Mouse (Mus musculus): ENCODE results near the gene Kcnj11. TPM values are rescaled to one million over a fixed set of nuclear protein-coding genes. Genes with fewer than 3 reads are reported as not detected.

The Kcnj11 gene
- total and polyA plus RNA-seq, 2 experiments from 2014 or later: 2.6 to 13.1 TPM

DNA sequence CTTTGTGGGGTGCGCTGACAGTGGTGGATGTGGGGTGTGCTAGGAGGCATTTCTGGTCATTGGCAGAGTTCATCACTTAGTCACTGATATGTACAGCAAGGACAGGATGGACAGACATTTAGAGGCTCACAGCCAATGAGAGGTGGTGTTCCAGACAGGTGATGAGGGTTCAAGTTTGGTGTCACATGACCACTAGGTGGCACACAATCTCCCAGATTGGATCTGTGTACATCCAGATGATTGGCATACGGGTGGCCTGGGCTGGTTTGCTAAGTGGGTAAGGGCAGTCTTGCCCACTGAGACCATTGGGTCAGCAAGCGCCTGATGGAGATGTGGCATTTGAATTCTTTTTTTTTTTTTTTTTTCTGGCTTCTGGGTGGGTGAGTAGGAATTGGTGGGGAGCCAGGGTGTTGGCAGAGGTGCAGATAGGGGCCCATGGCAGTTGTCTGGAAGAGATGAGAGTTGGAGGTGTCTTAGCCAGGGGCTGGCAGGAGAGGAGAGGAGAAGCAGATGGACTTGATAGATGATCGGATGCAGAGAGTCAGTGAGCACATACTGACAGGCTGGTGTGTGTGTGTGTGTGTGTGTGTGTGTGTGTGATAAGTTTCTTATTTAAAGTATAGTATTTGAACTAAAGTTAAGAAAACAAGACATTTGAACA lies 48.3 kb downstream of the Kcnj11 start:
- no peaks in the 10 kb centered on the region for H3K9me3 ChIP-seq (ENCODE audit: low read length)
- peak; percentile 41 for DNase-seq
- 69% methylated on average over 4 of the region's 4 CpGs for WGBS
- peaks cover 71% of the 10 kb centered on the region for H3K36me3 ChIP-seq (ENCODE audit: insufficient read depth)
- TF ChIP-seq CTCF (IDR thresholded peaks at IDR 0.05; ENCODE audit: low read depth): peak; percentile 49
- peak; percentile 65 for ATAC-seq
- no peaks in the 10 kb centered on the region for H3K27me3 ChIP-seq (ENCODE audit: insufficient read depth, low read length)
- no peak overlapping the region for H3K4me2 ChIP-seq (ENCODE audit: low read depth)
- H3K9ac ChIP-seq: no peak overlapping the region
- H3K27ac ChIP-seq (ENCODE audit: low read depth, low read length): no peak overlapping the region
- no peak overlapping the region for H3K4me3 ChIP-seq (ENCODE audit: low read depth, low read length)
- H3K4me1 ChIP-seq (ENCODE audit: insufficient read depth): no peaks in the 10 kb centered on the region

DNA sequence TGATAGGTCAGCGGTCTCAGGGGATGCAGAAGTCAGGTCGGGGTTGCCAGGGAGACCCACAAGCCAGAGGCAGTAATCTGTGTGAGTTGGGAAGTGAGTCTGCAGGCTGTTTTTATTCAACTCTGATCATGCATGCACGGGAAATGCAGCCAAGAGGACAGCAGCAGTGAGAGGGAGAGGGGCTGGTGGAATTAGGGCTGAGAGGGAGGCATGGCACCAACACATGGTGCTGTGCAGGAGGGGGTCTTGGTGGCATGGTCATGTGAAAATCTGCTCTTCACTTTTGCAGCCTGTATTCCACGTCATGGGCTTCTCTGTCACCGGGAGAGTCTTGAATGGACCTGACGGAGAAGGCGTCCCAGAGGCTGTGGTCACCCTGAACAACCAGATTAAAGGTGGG lies 50.6 kb downstream of the Kcnj11 start:
- Histone ChIP-seq H3K27ac (ENCODE audit: low read depth, low read length) (no peak overlapping the region), H3K9me3 (ENCODE audit: low read length) (no peaks in the 10 kb centered on the region), H3K36me3 (ENCODE audit: insufficient read depth) (peaks cover 70% of the 10 kb centered on the region), H3K4me1 (ENCODE audit: insufficient read depth) (no peaks in the 10 kb centered on the region), H3K27me3 (ENCODE audit: insufficient read depth, low read length) (no peaks in the 10 kb centered on the region), H3K4me3 (ENCODE audit: low read depth, low read length) (no peak overlapping the region), H3K4me2 (ENCODE audit: low read depth) (no peak overlapping the region), H3K9ac (no peak overlapping the region)
- WGBS: 76% methylated on average over 7 of the region's 7 CpGs
- DNase-seq (no peak), ATAC-seq (no peak)
- no peak for TF ChIP-seq CTCF (IDR thresholded peaks at IDR 0.05; ENCODE audit: low read depth)

DNA sequence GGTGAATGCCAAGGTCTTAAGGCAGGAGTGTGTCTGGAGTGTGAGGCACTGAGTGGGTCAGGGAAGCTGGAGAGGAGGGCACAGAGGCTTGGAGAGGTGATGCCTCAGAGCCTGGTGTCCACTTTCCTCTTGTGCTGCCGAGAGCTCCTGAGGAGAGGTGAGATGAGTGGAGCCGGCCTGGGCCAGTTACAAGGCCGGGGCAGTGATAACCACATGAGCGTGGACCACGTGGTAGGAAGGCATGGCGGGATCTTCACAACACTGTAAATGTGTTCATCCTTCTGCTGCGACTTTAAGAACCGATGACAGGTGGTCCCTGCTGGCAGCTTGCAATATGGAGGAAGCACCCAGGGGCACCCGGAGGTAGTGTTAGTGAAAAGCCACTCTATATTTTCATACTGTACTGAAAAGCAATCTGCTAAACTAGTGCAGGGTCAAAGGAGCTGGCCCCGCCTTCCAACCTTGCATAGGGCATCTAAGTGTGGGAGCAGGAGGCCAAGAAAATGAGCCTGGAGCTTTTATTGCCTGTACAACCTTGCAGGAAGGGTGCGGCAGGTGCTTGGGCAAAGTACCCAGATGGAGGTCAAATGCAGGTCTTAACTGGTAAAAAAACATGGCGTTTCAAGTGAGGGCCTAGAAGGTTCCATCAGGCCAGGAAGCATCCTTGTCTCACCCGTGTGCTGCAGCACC lies 52.5 kb downstream of the Kcnj11 start:
- Histone ChIP-seq H3K9me3 (ENCODE audit: low read length) (no peaks in the 10 kb centered on the region), H3K27me3 (ENCODE audit: insufficient read depth, low read length) (no peaks in the 10 kb centered on the region), H3K9ac (no peak overlapping the region), H3K4me1 (ENCODE audit: insufficient read depth) (no peaks in the 10 kb centered on the region), H3K36me3 (ENCODE audit: insufficient read depth) (peaks cover 65% of the 10 kb centered on the region), H3K27ac (ENCODE audit: low read depth, low read length) (no peak overlapping the region), H3K4me2 (ENCODE audit: low read depth) (no peak overlapping the region), H3K4me3 (ENCODE audit: low read depth, low read length) (no peak overlapping the region)
- no peak for TF ChIP-seq CTCF (IDR thresholded peaks at IDR 0.05; ENCODE audit: low read depth)
- 85% methylated on average over 13 of the region's 13 CpGs for WGBS
- ATAC-seq: no peak
- DNase-seq: no peak

DNA sequence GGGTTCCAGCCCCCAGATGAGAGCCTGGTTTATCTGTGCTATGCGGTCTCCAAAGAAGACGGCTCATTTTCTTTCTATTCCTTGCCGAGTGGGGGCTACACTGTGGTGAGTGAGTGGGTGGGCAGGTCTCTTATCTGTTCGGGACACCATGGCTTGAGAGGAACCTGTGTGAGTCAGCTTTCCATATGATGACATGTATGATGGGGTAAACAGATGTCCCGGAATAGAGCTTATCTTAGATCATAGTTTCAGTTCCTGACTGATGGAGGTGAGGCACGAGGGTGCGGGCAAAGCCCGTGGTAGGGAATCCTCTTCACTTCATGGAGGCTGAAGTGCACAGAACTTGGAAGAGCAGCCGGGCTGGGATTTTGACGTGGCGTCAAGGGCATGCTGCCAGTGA lies 54.7 kb downstream of the Kcnj11 start:
- Histone ChIP-seq H3K27ac (ENCODE audit: low read depth, low read length) (no peak overlapping the region), H3K36me3 (ENCODE audit: insufficient read depth) (peaks cover 76% of the 10 kb centered on the region), H3K27me3 (ENCODE audit: insufficient read depth, low read length) (no peaks in the 10 kb centered on the region), H3K9me3 (ENCODE audit: low read length) (no peaks in the 10 kb centered on the region), H3K4me1 (ENCODE audit: insufficient read depth) (no peaks in the 10 kb centered on the region), H3K4me3 (ENCODE audit: low read depth, low read length) (no peak overlapping the region), H3K9ac (no peak overlapping the region), H3K4me2 (ENCODE audit: low read depth) (no peak overlapping the region)
- no peak for TF ChIP-seq CTCF (IDR thresholded peaks at IDR 0.05; ENCODE audit: low read depth)
- WGBS: 95% methylated on average over 11 of the region's 11 CpGs
- DNase-seq (no peak), ATAC-seq (no peak)

DNA sequence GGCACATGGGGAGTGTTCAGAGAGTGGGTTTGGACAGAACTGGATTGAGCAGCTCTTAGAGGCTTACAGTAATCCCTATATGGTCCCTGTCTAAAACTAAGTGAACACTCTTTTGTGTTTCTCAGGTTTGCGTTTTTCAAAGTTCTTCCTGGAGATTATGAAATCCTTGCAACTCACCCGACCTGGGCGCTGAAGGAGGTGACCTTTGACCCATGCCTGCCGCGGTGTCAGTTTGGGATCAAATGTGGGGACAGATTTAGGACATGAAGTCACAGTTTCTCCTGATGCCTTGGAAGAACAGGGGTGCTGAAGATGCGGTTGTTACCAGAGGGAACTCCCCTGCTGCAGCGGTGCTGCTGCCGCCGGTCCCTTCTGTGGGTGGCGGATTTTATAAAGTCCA lies 56.5 kb downstream of the Kcnj11 start:
- H3K9me3 ChIP-seq (ENCODE audit: low read length): no peaks in the 10 kb centered on the region
- no peak for TF ChIP-seq CTCF (IDR thresholded peaks at IDR 0.05; ENCODE audit: low read depth)
- 92% methylated on average over 10 of the region's 10 CpGs for whole genome bisulfite sequencing
- H3K4me2 ChIP-seq (ENCODE audit: low read depth): no peak overlapping the region
- H3K9ac ChIP-seq: no peak overlapping the region
- no peak for ATAC-seq
- no peak for DNase-seq
- no peaks in the 10 kb centered on the region for H3K4me1 ChIP-seq (ENCODE audit: insufficient read depth)
- H3K36me3 ChIP-seq (ENCODE audit: insufficient read depth): peaks cover 71% of the 10 kb centered on the region
- H3K27ac ChIP-seq (ENCODE audit: low read depth, low read length): no peak overlapping the region
- H3K27me3 ChIP-seq (ENCODE audit: insufficient read depth, low read length): no peaks in the 10 kb centered on the region
- no peak overlapping the region for H3K4me3 ChIP-seq (ENCODE audit: low read depth, low read length)

Other genes with a start within 250 kb of the Kcnj11 start
- 129 TPM in 2 replicates for gene Kdelr1, start 228.0 kb downstream of the Kcnj11 start, total RNA-seq (2014; rRNA removed)
- 45.8 and 49.6 TPM in 2 replicates for gene Kdelr1, start 228.0 kb downstream of the Kcnj11 start, polyA plus RNA-seq (2015; fragmentation: Nextera tagmentation; extraction: Ambion mirVana)
- gene Grin2d, start 222.4 kb downstream of the Kcnj11 start, total RNA-seq (2014; rRNA removed): 9.0 and 12.9 TPM in 2 replicates
- gene Grin2d, start 222.4 kb downstream of the Kcnj11 start, polyA plus RNA-seq (2015; fragmentation: Nextera tagmentation; extraction: Ambion mirVana): 1.9 and 3.4 TPM in 2 replicates
- 0.31 TPM in 1 of 2 replicates, not detected in the other for gene Syngr4, start 204.1 kb downstream of the Kcnj11 start, total RNA-seq (2014; rRNA removed)
- 0.40 TPM in 2 replicates for gene Syngr4, start 204.1 kb downstream of the Kcnj11 start, polyA plus RNA-seq (2015; fragmentation: Nextera tagmentation; extraction: Ambion mirVana)
- 22.1 and 29.7 TPM in 2 replicates for gene Tmem143, start 203.8 kb downstream of the Kcnj11 start, total RNA-seq (2014; rRNA removed)
- 4.9 and 5.7 TPM in 2 replicates for gene Tmem143, start 203.8 kb downstream of the Kcnj11 start, polyA plus RNA-seq (2015; fragmentation: Nextera tagmentation; extraction: Ambion mirVana)
- gene Emp3, start 179.4 kb downstream of the Kcnj11 start, total RNA-seq (2014; rRNA removed): 10.0 and 22.7 TPM in 2 replicates
- 24.9 and 33.7 TPM in 2 replicates for gene Emp3, start 179.4 kb downstream of the Kcnj11 start, polyA plus RNA-seq (2015; fragmentation: Nextera tagmentation; extraction: Ambion mirVana)
- gene Ccdc114, start 176.7 kb downstream of the Kcnj11 start, total RNA-seq (2014; rRNA removed): 4.3 and 5.8 TPM in 2 replicates
- gene Ccdc114, start 176.7 kb downstream of the Kcnj11 start, polyA plus RNA-seq (2015; fragmentation: Nextera tagmentation; extraction: Ambion mirVana): 3.1 and 5.1 TPM in 2 replicates
- gene Abcc6, start 70.5 kb downstream of the Kcnj11 start, total RNA-seq (2014; rRNA removed): 0.54 and 0.62 TPM in 2 replicates
- gene Abcc6, start 70.5 kb downstream of the Kcnj11 start, polyA plus RNA-seq (2015; fragmentation: Nextera tagmentation; extraction: Ambion mirVana): 0.11 and 0.34 TPM in 2 replicates
- 40.5 and 41.1 TPM in 2 replicates for gene Nomo1, start 67.1 kb downstream of the Kcnj11 start, total RNA-seq (2014; rRNA removed)
- 27.3 and 32.9 TPM in 2 replicates for gene Nomo1, start 67.1 kb downstream of the Kcnj11 start, polyA plus RNA-seq (2015; fragmentation: Nextera tagmentation; extraction: Ambion mirVana)
- 11.5 and 18.9 TPM in 2 replicates for gene Abcc8, start 79.3 kb upstream of the Kcnj11 start, total RNA-seq (2014; rRNA removed)
- gene Abcc8, start 79.3 kb upstream of the Kcnj11 start, polyA plus RNA-seq (2015; fragmentation: Nextera tagmentation; extraction: Ambion mirVana): 6.7 and 7.0 TPM in 2 replicates
- 0.31 and 1.6 TPM in 2 replicates for gene Ush1c, start 137.7 kb upstream of the Kcnj11 start, total RNA-seq (2014; rRNA removed)
- gene Ush1c, start 137.7 kb upstream of the Kcnj11 start, polyA plus RNA-seq (2015; fragmentation: Nextera tagmentation; extraction: Ambion mirVana): 1.6 and 1.9 TPM in 2 replicates
- 0.08 TPM in 1 of 2 replicates, not detected in the other for gene Otog, start 140.2 kb upstream of the Kcnj11 start, total RNA-seq (2014; rRNA removed)
- 0.02 and 0.03 TPM in 2 replicates for gene Otog, start 140.2 kb upstream of the Kcnj11 start, polyA plus RNA-seq (2015; fragmentation: Nextera tagmentation; extraction: Ambion mirVana)

Data from forebrain, postnatal 0 days (tissue).